Mouse (Mus musculus) embryonic fibroblast, embryonic 13.5 days (primary cell): Measurements from ENCODE around the gene Pink1. TPM values are rescaled to one million over a fixed set of nuclear protein-coding genes. Genes with fewer than 3 reads are reported as not detected.

Experiments
- H3K27ac ChIP-seq: 2 replicates; pipeline ENCODE4 v1.5.1; 2012; ENCODE audit warnings: low read length, control low read depth, inconsistent platforms; ENCODE audit not compliant: insufficient read depth
- H3K4me1 ChIP-seq: 2 replicates; pipeline ENCODE4 v1.6.1; 2011; ENCODE audit warnings: low read length; ENCODE audit not compliant: control insufficient read depth, insufficient read depth
- H3K4me3 ChIP-seq: 2 replicates; pipeline ENCODE4 v1.5.1; 2011; ENCODE audit warnings: mild to moderate bottlenecking, control low read depth, low read length; ENCODE audit not compliant: insufficient read depth
- CTCF ChIP-seq: IDR thresholded peaks from 2 replicates; pipeline ENCODE4 v1.5.1; 2011; ENCODE audit warnings: mild to moderate bottlenecking, control low read depth, low read length, moderate library complexity, borderline replicate concordance; ENCODE audit not compliant: insufficient read depth
- POLR2A ChIP-seq: IDR thresholded peaks from 2 replicates; pipeline ENCODE4 v1.6.1; 2011; ENCODE audit warnings: low read depth, mild to moderate bottlenecking, control low read depth, low read length, moderate library complexity
- polyA plus RNA-seq: library from polyadenylated mRNA; stranded (reverse); fragments of >200 nt; gene quantifications from 2 replicates; pipeline ENCODE4 v1.2.4, GENCODE M21; 2011; ENCODE audit warnings: low read depth; ENCODE audit not compliant: missing spikeins, insufficient read length

The Pink1 gene
- polyA plus RNA-seq, 1 experiment = 19.1 TPM

DNA sequence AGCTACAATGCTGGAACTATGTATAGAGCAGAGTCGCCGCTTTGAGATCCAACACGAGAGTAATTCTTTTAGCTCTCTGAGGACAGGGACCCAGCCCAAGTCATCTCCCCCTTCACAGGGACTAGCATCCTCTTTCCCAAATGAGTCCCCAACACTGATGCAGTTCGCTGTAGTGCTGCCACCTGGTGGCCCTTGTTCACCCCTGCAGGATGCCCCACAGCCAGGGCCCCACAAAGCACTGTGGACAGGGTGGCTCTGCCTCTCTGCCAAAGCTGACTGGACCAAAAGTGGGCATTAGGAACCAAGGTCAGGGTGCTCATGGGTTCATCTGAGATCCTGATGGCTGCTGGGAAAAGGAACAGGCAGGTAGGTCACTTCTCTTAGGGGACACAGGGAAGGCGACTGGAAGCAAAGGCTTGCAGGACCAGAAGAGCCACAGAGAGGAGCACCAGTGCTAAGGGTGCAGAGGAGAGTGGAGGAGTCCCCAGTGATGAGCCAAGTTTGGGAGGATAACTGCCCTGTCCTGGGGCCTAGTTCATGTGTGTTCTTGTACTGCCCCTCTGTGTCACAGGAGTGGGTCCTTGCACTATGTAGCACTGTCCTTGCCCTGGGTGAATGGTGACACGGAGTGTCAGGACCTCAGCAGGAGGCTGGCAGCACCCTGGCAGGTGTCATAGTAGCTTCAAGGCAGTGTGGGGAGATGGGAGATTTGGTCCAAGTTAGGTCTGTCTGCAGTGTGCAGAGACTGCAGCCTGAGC, 7.4 kb downstream of the Pink1 start:
- Histone ChIP-seq H3K4me3 (no peak overlapping the region), H3K27ac (no peak overlapping the region), H3K4me1 (peaks cover 4% of the 10 kb centered on the region; the same call in 1 of the 2 replicates)
- TF ChIP-seq POLR2A (no peak), CTCF (peak; percentile 88)

DNA sequence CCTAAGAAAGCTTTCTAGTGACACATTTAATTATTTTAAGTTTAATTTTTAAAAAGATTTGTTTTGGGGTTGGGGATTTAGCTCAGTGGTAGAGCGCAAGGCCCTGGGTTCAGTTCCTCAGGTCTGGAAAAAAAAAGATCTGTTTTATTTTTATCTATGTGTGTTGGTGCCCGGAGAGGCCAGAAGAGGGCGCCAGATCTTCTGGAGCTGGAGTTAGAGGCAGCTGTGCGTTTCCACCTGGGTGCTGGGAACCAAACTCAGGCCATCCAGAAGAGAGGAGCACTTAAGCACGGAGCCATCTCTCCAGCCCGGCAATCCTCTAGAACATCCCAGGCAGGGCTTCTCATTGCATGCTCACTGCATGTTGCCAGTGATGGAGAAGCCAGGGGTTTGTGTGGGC, 9.7 kb downstream of the Pink1 start:
- Histone ChIP-seq H3K4me1 (peaks cover 4% of the 10 kb centered on the region; the same call in 1 of the 2 replicates), H3K4me3 (no peak overlapping the region), H3K27ac (no peak overlapping the region)
- no peak for TF ChIP-seq CTCF
- no peak for TF ChIP-seq POLR2A

DNA sequence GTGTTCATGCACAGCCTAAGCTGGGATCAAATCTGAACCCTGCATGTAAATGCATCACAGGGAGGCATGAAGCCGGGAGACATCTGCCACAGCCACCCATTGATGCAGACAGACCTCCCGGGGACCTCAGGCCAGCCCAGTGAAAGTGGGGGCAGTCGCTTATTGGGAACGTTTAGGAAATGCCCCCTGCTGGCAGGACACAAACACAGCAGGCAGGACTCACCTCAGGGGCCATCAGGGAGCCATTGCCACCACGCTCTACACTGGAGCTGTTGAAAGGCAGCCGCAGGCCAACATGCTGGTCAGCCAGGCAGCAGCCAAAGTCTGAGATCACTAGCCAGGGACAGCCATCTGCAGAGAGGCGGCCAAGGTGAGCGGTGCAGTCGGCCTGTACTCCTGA, 10.3 kb downstream of the Pink1 start:
- TF ChIP-seq POLR2A (no peak), CTCF (no peak; the same call in 1 of the 2 replicates)
- H3K4me3 ChIP-seq = no peak overlapping the region
- peaks cover 4% of the 10 kb centered on the region; the same call in 1 of the 2 replicates for H3K4me1 ChIP-seq
- no peak overlapping the region for H3K27ac ChIP-seq

DNA sequence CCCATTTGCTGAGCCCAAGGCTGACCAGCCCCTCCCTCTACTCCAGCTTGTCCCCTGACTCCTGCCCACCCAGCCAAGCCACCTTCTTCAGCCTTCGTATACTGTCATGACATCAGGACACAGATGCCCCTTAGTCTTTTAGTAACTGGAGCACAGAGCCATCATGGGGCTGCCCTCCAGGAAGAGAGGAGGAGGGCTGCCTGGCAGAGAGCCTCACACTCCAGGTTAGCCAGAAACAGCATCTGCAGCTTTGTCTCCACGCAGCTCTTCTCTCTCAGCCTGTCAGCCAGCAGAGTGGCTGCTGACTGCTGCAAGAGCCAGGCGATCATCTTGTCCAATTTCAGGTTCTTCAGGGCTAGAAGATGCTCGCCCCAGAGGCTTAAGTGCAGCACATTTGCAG, 12.3 kb downstream of the Pink1 start:
- H3K4me3 ChIP-seq = no peak overlapping the region
- H3K4me1 ChIP-seq = peaks cover under 1% of the 10 kb centered on the region; the same call in 1 of the 2 replicates
- TF ChIP-seq POLR2A (no peak), CTCF (no peak)
- no peak overlapping the region for H3K27ac ChIP-seq

DNA sequence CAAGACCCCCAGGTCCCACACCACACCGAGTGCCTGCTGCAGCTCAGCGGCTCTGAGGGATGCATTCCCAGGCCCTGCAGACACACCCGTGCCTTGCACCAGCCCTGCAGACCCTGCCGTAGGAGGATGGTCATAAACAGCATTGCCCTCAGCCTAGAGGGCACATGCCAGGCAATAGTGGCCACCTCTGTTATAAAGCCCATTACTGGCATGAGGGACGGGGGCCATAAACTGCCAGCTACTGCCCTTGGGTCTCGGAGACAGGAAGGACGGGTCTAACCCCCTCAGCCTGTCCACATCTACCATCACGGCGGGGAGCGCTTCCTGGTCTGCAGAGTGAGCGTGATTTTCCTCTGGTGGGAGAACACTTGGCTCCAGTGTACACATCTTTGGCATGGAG, 13.1 kb downstream of the Pink1 start:
- TF ChIP-seq POLR2A (no peak), CTCF (no peak)
- Histone ChIP-seq H3K4me3 (no peak overlapping the region), H3K4me1 (no peaks in the 10 kb centered on the region), H3K27ac (no peak overlapping the region)

DNA sequence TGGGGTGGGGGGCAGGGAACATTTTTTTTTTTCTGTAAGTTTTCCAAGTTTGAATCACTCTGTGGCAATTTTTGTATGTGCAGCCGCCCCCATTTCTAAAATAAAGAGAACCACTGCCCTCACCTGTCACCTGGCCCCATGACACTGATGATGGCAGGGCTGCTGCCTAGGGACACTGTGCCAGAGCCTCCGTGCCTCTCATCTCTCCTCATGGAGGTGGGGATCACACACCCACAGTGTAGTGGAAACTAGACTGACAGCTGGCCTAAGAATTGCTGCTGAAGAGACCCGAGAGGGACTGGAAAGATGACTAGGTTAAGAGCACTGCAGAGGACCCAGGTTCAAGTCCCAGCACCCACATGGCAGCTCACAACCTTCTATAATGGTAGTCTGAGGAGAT, 14.0 kb downstream of the Pink1 start:
- Histone ChIP-seq H3K4me3 (no peak overlapping the region), H3K27ac (no peak overlapping the region), H3K4me1 (no peaks in the 10 kb centered on the region)
- no peak for TF ChIP-seq POLR2A
- no peak for TF ChIP-seq CTCF

DNA sequence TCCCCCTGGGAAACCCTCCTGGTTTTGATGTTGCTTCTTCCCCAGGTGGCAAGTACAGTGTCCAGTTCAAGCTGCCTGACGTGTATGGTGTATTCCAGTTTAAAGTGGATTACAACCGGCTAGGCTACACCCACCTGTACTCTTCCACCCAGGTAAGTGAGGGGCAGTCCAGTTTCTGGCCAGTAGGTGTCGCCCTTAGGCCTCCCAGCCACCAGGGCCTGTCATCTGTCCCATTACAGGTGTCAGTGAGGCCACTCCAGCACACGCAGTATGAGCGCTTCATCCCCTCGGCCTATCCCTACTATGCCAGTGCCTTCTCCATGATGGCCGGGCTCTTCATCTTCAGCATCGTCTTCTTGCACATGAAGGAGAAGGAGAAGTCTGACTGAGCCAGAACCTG, 14.5 kb downstream of the Pink1 start:
- TF ChIP-seq POLR2A = no peak
- TF ChIP-seq CTCF = peak; percentile 86

DNA sequence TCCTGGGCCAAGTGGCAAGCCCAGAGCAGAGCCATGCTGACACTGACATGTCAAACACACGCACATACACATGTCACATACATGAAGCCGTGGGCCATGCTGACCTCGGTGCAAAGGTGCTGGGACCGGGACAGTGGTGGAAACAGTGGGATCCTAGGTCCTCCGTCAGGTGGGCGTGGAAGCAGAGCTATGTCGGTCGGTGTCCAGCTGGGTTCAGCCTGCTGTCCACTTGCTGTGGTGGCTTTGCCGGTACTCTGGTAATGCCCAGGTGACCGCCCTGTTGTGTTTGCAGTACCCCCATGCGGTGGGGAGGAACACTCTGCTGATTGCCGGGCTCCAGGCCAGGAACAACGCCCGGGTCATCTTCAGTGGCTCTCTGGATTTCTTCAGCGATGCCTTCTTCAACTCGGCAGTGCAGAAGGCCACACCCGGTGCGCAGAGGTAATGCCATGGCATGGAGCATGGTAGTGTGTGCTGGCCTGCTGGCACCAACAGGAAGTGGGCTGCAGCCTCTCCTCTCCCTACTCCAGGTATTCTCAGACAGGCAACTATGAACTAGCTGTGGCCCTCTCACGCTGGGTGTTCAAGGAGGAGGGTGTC, 15.7 kb downstream of the Pink1 start:
- H3K4me1 ChIP-seq = peaks cover 3% of the 10 kb centered on the region
- no peak overlapping the region for H3K27ac ChIP-seq
- TF ChIP-seq CTCF (no peak), POLR2A (no peak)
- no peak overlapping the region for H3K4me3 ChIP-seq

More for the DNA sequence above, 14.5 kb downstream of the Pink1 start:
- Histone ChIP-seq H3K4me3 (no peak overlapping the region), H3K27ac (no peak overlapping the region), H3K4me1 (no peaks in the 10 kb centered on the region)

DNA sequence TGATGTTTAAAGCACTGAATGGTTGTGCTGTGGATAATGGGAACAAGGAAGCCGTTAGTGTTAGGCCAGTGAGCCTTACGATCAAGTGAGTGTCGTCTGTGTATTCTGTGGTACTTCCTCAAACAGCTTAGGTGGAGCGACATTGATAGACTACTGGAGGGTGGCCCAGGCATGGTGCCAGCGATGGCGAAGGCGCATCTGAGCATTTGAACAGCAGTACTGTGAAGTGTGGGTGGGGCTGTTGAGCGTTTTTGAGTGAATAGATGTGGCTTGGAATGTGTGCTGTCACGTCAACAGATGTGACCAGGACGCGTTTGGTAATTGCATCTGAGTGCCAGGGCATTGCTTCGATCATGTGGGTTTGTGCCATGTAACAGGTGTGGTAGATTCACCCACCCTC, 18.4 kb downstream of the Pink1 start:
- H3K4me3 ChIP-seq = no peak overlapping the region
- TF ChIP-seq CTCF = no peak
- no peak for TF ChIP-seq POLR2A
- no peak overlapping the region for H3K27ac ChIP-seq
- H3K4me1 ChIP-seq = peaks cover 3% of the 10 kb centered on the region

DNA sequence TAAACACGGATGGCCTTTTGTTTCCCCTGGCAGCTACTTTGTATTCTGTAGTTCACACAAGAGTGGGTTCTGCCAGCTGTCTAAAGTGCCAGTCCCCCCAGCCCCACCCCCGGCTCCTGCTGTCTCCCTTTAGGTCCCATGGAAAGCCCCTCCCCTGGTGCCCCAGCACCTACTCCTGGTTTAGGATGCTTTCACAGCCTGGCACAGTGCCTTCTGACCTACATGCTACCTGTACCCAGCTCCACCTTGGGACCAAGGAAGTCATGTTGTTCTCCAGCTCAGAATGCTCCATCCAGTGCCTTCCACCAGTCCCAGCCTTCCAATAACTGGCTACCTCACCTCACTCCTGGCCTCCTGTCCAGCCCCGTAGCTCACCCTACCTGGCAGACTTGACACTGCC, 19.1 kb downstream of the Pink1 start:
- no peak for TF ChIP-seq POLR2A
- TF ChIP-seq CTCF = no peak
- no peak overlapping the region for H3K27ac ChIP-seq
- peaks cover 3% of the 10 kb centered on the region for H3K4me1 ChIP-seq
- H3K4me3 ChIP-seq = no peak overlapping the region
